Mouse (Mus musculus) bone marrow macrophage, adult 2 months (primary cell): ENCODE measurements around the gene Myl12a. TPM values are rescaled to one million over a fixed set of nuclear protein-coding genes. Genes with fewer than 3 reads are reported as not detected.
A peak's percentile ranks its signal among the peaks of the same experiment; 100 is the strongest.

Source experiments
- H3K27ac ChIP-seq: 2 replicates; pipeline ENCODE4 v1.5.1; 2012; ENCODE audit warnings: low read depth, low read length; ENCODE audit not compliant: insufficient read depth
- H3K4me1 ChIP-seq: 2 replicates; pipeline ENCODE4 v1.6.1; 2012; ENCODE audit warnings: low read length; ENCODE audit not compliant: control insufficient read depth, insufficient read depth
- H3K4me3 ChIP-seq: 2 replicates; pipeline ENCODE4 v1.5.1; 2012; ENCODE audit warnings: mild to moderate bottlenecking, low read length, moderate library complexity; ENCODE audit not compliant: insufficient read depth
- CTCF ChIP-seq: IDR thresholded peaks from 2 replicates; pipeline ENCODE4 v1.5.1; 2012; ENCODE audit warnings: low read depth, mild to moderate bottlenecking, low read length, moderate library complexity
- POLR2A ChIP-seq: IDR thresholded peaks from 2 replicates; pipeline ENCODE4 v1.6.1; 2012; ENCODE audit warnings: mild to moderate bottlenecking, low read depth, low read length, borderline replicate concordance
- polyA plus RNA-seq: library from polyadenylated mRNA; stranded (reverse); fragments of >200 nt; gene quantifications from 2 replicates; pipeline ENCODE4 v1.2.4, GENCODE M21; 2012; ENCODE audit not compliant: missing spikeins, insufficient read depth, insufficient read length

Gene Myl12a
- polyA plus RNA-seq, 1 experiment, result 277 TPM

DNA sequence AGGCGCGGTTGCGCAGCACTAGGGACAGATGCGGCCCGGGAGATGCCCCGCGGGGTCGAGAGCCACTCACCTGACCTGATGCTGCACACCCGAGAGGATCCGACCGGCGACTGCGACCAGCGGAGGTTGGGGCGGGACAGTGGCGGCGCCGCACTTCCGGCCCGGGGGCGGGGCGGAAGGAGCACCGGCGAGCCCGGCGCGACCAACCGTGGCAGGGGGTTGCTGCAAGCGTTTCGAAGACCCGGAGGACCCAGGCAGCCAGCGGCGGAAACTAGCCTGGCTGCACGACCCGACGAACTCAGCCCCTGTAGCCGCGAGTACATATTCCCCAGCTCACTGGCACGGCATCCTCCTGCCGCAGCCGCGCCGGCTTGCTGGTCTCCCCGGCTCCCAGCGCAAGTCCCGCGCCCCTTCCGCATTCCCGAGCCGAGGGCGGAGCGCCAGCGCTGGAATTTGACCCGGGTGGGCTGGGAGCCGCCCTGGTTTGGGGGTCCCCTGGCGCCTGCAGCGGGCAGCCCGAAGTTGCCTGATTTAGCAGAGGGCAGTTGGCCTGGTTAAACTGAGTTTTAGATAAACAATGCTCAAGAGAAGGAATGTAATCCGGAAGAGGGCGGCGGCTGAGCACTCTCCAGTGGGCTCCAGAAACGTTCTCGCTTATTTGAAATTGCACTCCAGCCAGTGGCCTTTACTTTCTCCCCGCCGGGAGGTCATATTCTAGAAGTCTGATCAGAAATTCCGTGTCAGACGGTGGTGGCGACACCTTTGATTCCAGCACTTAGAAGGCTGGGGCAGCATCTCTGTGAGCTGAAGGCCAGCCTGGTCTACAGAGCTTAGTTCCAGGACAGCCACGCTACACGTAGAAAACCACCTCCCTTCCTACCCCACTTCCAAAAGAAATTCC is 12.0 kb downstream of the Myl12a start:
- TF ChIP-seq CTCF (no peak), POLR2A (no peak; the same call in 1 of the 2 replicates)
- Histone ChIP-seq H3K27ac (peak overlapping the region; percentile 74), H3K4me3 (peak overlapping the region; percentile 91), H3K4me1 (peaks cover 44% of the 10 kb centered on the region)

GRCm38 (mm10) chr17:70989991-70990390 is 12.7 kb downstream of the Myl12a start:
- peaks cover 48% of the 10 kb centered on the region for H3K4me1 ChIP-seq
- peak overlapping the region; percentile 74 for H3K27ac ChIP-seq
- TF ChIP-seq POLR2A (no peak), CTCF (no peak)
- H3K4me3 ChIP-seq, result peak overlapping the region; percentile 91

GRCm38 (mm10) chr17:70989430-70989829 is 13.2 kb downstream of the Myl12a start:
- H3K27ac ChIP-seq, result peak overlapping the region; percentile 74
- peak overlapping the region; percentile 91 for H3K4me3 ChIP-seq
- TF ChIP-seq CTCF, result no peak
- TF ChIP-seq POLR2A, result no peak
- H3K4me1 ChIP-seq, result peaks cover 48% of the 10 kb centered on the region

- Histone ChIP-seq H3K4me3 (no peak overlapping the region), H3K4me1 (peaks cover 43% of the 10 kb centered on the region), H3K27ac (no peak overlapping the region)
- TF ChIP-seq CTCF (no peak), POLR2A (no peak)
Observed at GRCm38 (mm10) chr17:70988337-70988767, 14.3 kb downstream of the Myl12a start.

DNA sequence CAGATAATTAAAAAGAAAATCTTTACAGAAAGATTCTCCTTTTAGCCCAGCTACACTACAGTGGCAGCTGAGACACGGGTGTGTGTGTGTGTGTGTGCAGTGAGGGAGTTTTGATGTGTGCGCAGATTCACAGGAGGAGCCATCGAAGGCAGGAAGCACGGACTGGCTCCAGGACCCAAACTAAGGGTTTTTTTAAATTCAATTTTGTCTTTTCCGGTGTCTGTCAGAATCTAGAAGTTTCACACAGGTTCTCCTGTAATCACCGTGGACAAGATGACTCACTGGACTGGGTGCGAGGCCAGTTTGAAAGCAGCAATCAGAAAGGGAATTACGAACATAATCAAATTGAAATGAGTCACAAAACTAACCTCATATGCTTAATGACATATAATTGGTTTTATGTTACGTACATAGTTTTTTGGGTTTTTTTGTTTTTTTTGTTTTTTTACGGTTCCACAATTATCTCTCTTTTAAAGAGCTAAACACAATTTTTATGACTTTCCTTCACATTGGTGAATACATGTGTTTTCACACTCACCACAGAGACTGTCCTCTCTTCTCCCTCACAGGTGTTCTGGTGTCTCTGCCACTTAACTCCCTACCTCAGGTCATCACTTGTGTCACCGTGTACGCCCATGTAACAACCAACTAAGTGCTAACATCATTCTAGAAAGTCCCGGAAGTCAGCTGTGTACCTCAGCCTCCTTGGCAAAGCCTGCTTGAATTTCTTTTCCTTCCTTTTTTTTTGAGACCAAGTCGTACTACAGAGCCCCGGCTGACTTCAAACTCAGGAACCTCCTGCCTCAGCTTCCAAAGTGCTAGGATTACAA is 15.6 kb downstream of the Myl12a start:
- Histone ChIP-seq H3K4me3 (no peak overlapping the region), H3K4me1 (peaks cover 41% of the 10 kb centered on the region), H3K27ac (no peak overlapping the region)
- no peak for TF ChIP-seq POLR2A
- no peak for TF ChIP-seq CTCF

GRCm38 (mm10) chr17:70986355-70986740 is 16.3 kb downstream of the Myl12a start:
- no peak overlapping the region for H3K27ac ChIP-seq

GRCm38 (mm10) chr17:70985501-70986354 is 16.9 kb downstream of the Myl12a start:
- H3K4me3 ChIP-seq, result no peak overlapping the region
- H3K27ac ChIP-seq, result no peak overlapping the region

More at GRCm38 (mm10) chr17:70986355-70986740, 16.3 kb downstream of the Myl12a start:
- H3K4me3 ChIP-seq, result no peak overlapping the region
- H3K4me1 ChIP-seq, result peaks cover 38% of the 10 kb centered on the region
- TF ChIP-seq POLR2A (no peak), CTCF (no peak)

GRCm38 (mm10) chr17:70979345-70980223 is 23.1 kb downstream of the Myl12a start:
- TF ChIP-seq POLR2A, result no peak
- 0 out of 2 replicates have a peak, but pooled peaks have one; percentile 15 for TF ChIP-seq CTCF
- no peak overlapping the region for H3K27ac ChIP-seq
- no peaks in the 10 kb centered on the region; the same call in 1 of the 2 replicates for H3K4me1 ChIP-seq
- no peak overlapping the region for H3K4me3 ChIP-seq

More at GRCm38 (mm10) chr17:70985501-70986354, 16.9 kb downstream of the Myl12a start:
- TF ChIP-seq CTCF, result no peak
- H3K4me1 ChIP-seq, result peaks cover 35% of the 10 kb centered on the region
